Mouse (Mus musculus) ES-Bruce4 (cell line): ENCODE measurements around the gene Grhl3.

Experiments used
- CTCF ChIP-seq: IDR thresholded peaks from one replicate; pipeline ENCODE4 v1.8.1; 2011; ENCODE audit warnings: low read depth, low read length
- EP300 ChIP-seq: IDR thresholded peaks from 2 replicates; pipeline ENCODE4 v1.6.1; 2011; ENCODE audit warnings: low read depth, low read length; ENCODE audit not compliant: insufficient read depth

- TF ChIP-seq CTCF (peak; percentile 77), EP300 (0 out of 2 replicates have a peak, but pooled peaks have one; percentile 24)
These were observed 78.7 kb downstream of the Grhl3 start, which contains the start of the genes Stpg1 and Nipal3 for GRCm38 (mm10) chr4:135494521-135495396.
